Mouse (Mus musculus) CH12.LX (cell line): ENCODE results near the gene Etv6. TPM values are rescaled to one million over a fixed set of nuclear protein-coding genes. Genes with fewer than 3 reads are reported as not detected.

Source experiments
- DNase-seq: peaks from one replicate; pipeline ENCODE4 v3.0.0-alpha.2; 2013; ENCODE audit errors: extremely low read depth
- H3K27ac ChIP-seq: 2 replicates; pipeline ENCODE4 v1.5.1; 2012; ENCODE audit warnings: low read depth, mild to moderate bottlenecking, control low read depth, moderate library complexity; ENCODE audit not compliant: insufficient read depth
- H3K27me3 ChIP-seq: replicated peaks from 2 replicates; pipeline ENCODE3; 2012; ENCODE audit warnings: inconsistent platforms
- H3K36me3 ChIP-seq, 2 experiments: replicated peaks in 1 of 2; 2 replicates each; pipeline versions ENCODE3 to v1.6.1; 2012; ENCODE audit warnings: inconsistent platforms in 1 of 2, low read length in 1 of 2, mild to moderate bottlenecking in 1 of 2, mixed read lengths in 1 of 2, moderate library complexity in 1 of 2; ENCODE audit not compliant: control insufficient read depth in 1 of 2, insufficient read depth in 1 of 2
- H3K4me1 ChIP-seq, 2 experiments: 2 replicates each; pipeline ENCODE4 v1.6.1; 2012; ENCODE audit warnings: inconsistent platforms in 1 of 2, moderate library complexity in 1 of 2; ENCODE audit not compliant: insufficient read depth in 2 of 2, control insufficient read depth in 1 of 2
- H3K4me2 ChIP-seq: 2 replicates; pipeline ENCODE4 v1.6.1; 2012; ENCODE audit warnings: low read depth, mild to moderate bottlenecking, control low read depth; ENCODE audit not compliant: poor library complexity, insufficient read depth, severe bottlenecking
- H3K4me3 ChIP-seq, 3 experiments: fragments of 150-350 bp in 1 of 3; sonication (generic) in 1 of 3; replicated peaks in 1 of 3; 2 replicates each; pipeline versions ENCODE3 to v1.5.1; 2011 to 2012; ENCODE audit warnings: low read depth in 2 of 3, low read length in 2 of 3, mild to moderate bottlenecking in 2 of 3, moderate library complexity in 2 of 3, control low read depth in 1 of 3, improper control_type of control experiment in 1 of 3, inconsistent platforms in 1 of 3, mixed read lengths in 1 of 3; ENCODE audit not compliant: poor library complexity in 1 of 3
- H3K79me2 ChIP-seq: replicated peaks from 2 replicates; pipeline ENCODE4 v1.6.1; 2012; ENCODE audit warnings: mild to moderate bottlenecking, moderate library complexity; ENCODE audit not compliant: control insufficient read depth, poor library complexity, insufficient read depth, severe bottlenecking; ENCODE audit errors: extremely low read depth
- H3K9ac ChIP-seq: 2 replicates; pipeline ENCODE4 v1.6.1; 2012; ENCODE audit warnings: low read depth, mild to moderate bottlenecking, control low read depth, moderate library complexity; ENCODE audit not compliant: insufficient read depth
- H3K9me3 ChIP-seq: replicated peaks from 2 replicates; pipeline ENCODE3; 2012; ENCODE audit warnings: low read length, inconsistent platforms, mixed read lengths
- CHD1 ChIP-seq: IDR thresholded peaks from 2 replicates; pipeline ENCODE4 v1.6.1; 2012; ENCODE audit warnings: low read depth, low read length, improper control_type of control experiment, inconsistent platforms
- CTCF ChIP-seq, 2 experiments: IDR thresholded peaks in 1 of 2; conservative IDR thresholded peaks in 1 of 2; 2 replicates each; pipeline ENCODE4 v1.5.1; 2011 to 2012; ENCODE audit warnings: low read depth in 2 of 2, low read length in 2 of 2, improper control_type of control experiment in 1 of 2, inconsistent platforms in 1 of 2, mild to moderate bottlenecking in 1 of 2, moderate library complexity in 1 of 2
- E2F4 ChIP-seq: IDR thresholded peaks from 2 replicates; pipeline ENCODE4 v1.6.1; 2011; ENCODE audit warnings: low read depth, low read length, improper control_type of control experiment; ENCODE audit not compliant: insufficient replicate concordance
- EP300 ChIP-seq: IDR thresholded peaks from 2 replicates; pipeline ENCODE4 v1.6.1; 2011; ENCODE audit warnings: low read length, improper control_type of control experiment
- ETS1 ChIP-seq: conservative IDR thresholded peaks from 2 replicates; pipeline ENCODE4 v1.6.1; 2012; ENCODE audit warnings: low read depth, mild to moderate bottlenecking, inconsistent platforms, low read length, improper control_type of control experiment, moderate library complexity
- HCFC1 ChIP-seq: IDR thresholded peaks from 2 replicates; pipeline ENCODE4 v1.6.1; 2012; ENCODE audit warnings: low read depth, mild to moderate bottlenecking, inconsistent platforms, low read length, improper control_type of control experiment
- IRF4 ChIP-seq: IDR thresholded peaks from 2 replicates; pipeline ENCODE4 v1.6.1; 2014; ENCODE audit warnings: low read depth, mild to moderate bottlenecking, inconsistent platforms, low read length, improper control_type of control experiment
- MAZ ChIP-seq: IDR thresholded peaks from 2 replicates; pipeline ENCODE4 v1.6.1; 2012; ENCODE audit warnings: low read depth, mild to moderate bottlenecking, inconsistent platforms, low read length, improper control_type of control experiment, moderate library complexity
- MXI1 ChIP-seq: IDR thresholded peaks from 2 replicates; pipeline ENCODE4 v1.6.1; 2011; ENCODE audit warnings: mild to moderate bottlenecking, low read depth, low read length, improper control_type of control experiment
- NRF1 ChIP-seq: IDR thresholded peaks from 2 replicates; pipeline ENCODE4 v1.6.1; 2014; ENCODE audit warnings: low read depth, mild to moderate bottlenecking, inconsistent platforms, low read length, improper control_type of control experiment, moderate library complexity
- RAD21 ChIP-seq: IDR thresholded peaks from 2 replicates; pipeline ENCODE4 v1.6.1; 2011; ENCODE audit warnings: low read depth, mild to moderate bottlenecking, low read length, improper control_type of control experiment, moderate library complexity
- RCOR1 ChIP-seq: conservative IDR thresholded peaks from 2 replicates; pipeline ENCODE4 v1.6.1; 2012; ENCODE audit warnings: low read depth, mild to moderate bottlenecking, inconsistent platforms, low read length, improper control_type of control experiment
- SMC3 ChIP-seq: IDR thresholded peaks from 2 replicates; pipeline ENCODE4 v1.6.1; 2011; ENCODE audit warnings: low read depth, low read length, improper control_type of control experiment
- TCF12 ChIP-seq: IDR thresholded peaks from 2 replicates; pipeline ENCODE4 v1.6.1; 2014; ENCODE audit warnings: low read depth, mild to moderate bottlenecking, inconsistent platforms, low read length, improper control_type of control experiment
- USF2 ChIP-seq: conservative IDR thresholded peaks from 2 replicates; pipeline ENCODE4 v1.6.1; 2011; ENCODE audit warnings: low read depth, low read length, improper control_type of control experiment
- dilution Hi-C: fragments of 300-500 bp; cut with MboI; formaldehyde crosslinking; loops from 2 replicates; pipeline ENCODE4 v1.14.3; 2020; ENCODE audit warnings: low sequenced_read_pairs; ENCODE audit not compliant: extremely low pct_unique_long_range_greater_than_20kb, extremely low pct_ligation_motif_present
- in situ Hi-C: fragments of 300-500 bp; cut with MboI; formaldehyde crosslinking; loops from 3 replicates; pipeline ENCODE4 v1.14.3; 2019; ENCODE audit warnings: low sequenced_read_pairs, low pct_ligation_motif_present, low pct_unique_long_range_greater_than_20kb, mixed read lengths
- polyA plus RNA-seq: library from polyadenylated mRNA; unstranded; fragments of >175 nt; gene quantifications from 2 replicates; pipeline ENCODE4 v1.2.1, GENCODE M21; 2012; ENCODE audit warnings: low read depth; ENCODE audit not compliant: insufficient read length
- total RNA-seq, 2 experiments: library from RNA; depleted of rRNA; stranded (reverse); fragments of 300-350 nt in 1 of 2; fragments of >200 nt in 1 of 2; gene quantifications; 2 replicates each; pipeline ENCODE4 v1.2.3; 2012 to 2014

The Etv6 gene
- total and polyA plus RNA-seq, 3 experiments = 7.6 to 29.5 (median 10.1) TPM

GRCm38 (mm10) chr6:134055588-134055987, 20.1 kb downstream of the Etv6 start:
- H3K4me3 ChIP-seq = no peak overlapping the region
- H3K27me3 ChIP-seq = no peaks in the 10 kb centered on the region
- no peak overlapping the region for H3K4me2 ChIP-seq
- peaks cover 7 to 76% of the 10 kb centered on the region in 2 experiments for H3K36me3 ChIP-seq
- TF ChIP-seq RAD21 (no peak), NRF1 (no peak), E2F4 (no peak), CHD1 (no peak), ETS1 (no peak), EP300 (no peak), IRF4 (no peak), HCFC1 (no peak), USF2 (no peak), RCOR1 (no peak), MXI1 (no peak)
- H3K9ac ChIP-seq = no peak overlapping the region
- no peaks in the 10 kb centered on the region for H3K9me3 ChIP-seq
- no peak overlapping the region for H3K27ac ChIP-seq
- dilution Hi-C loops = no loop called here
- in situ Hi-C loops = no loop called here
- H3K79me2 ChIP-seq = peaks cover 16% of the 10 kb centered on the region
- peaks cover 11 to 93% of the 10 kb centered on the region in 2 experiments for H3K4me1 ChIP-seq
- no peak for DNase-seq

GRCm38 (mm10) chr6:134058451-134058850, 23.0 kb downstream of the Etv6 start:
- Histone ChIP-seq H3K4me1 (peaks cover 12 to 91% of the 10 kb centered on the region in 2 experiments), H3K27ac (no peak overlapping the region), H3K27me3 (no peaks in the 10 kb centered on the region), H3K79me2 (peaks cover 17% of the 10 kb centered on the region), H3K4me3 (no peak overlapping the region), H3K9me3 (no peaks in the 10 kb centered on the region), H3K4me2 (no peak overlapping the region), H3K9ac (no peak overlapping the region), H3K36me3 (peaks cover 7 to 70% of the 10 kb centered on the region in 2 experiments)
- dilution Hi-C loops (no loop called here), in situ Hi-C loops (no loop called here)
- no peak for DNase-seq
- no peak for TF ChIP-seq TCF12
- no peak for TF ChIP-seq MAZ
- no peak for TF ChIP-seq CTCF (conservative IDR thresholded peaks at IDR 0.05 in 1 of 2, IDR thresholded peaks at IDR 0.05 in 1 of 2; ENCODE audit: low read depth in 2 of 2, low read length in 2 of 2)
- TF ChIP-seq SMC3 = no peak
